Mouse (Mus musculus) kidney, adult 2 months (tissue): ENCODE results near the gene Usp6nl.

Experiments
- CTCF ChIP-seq: fragments of 200-500 bp; conservative IDR thresholded peaks from 2 replicates; pipeline ENCODE4 v1.5.1; 2011; ENCODE audit warnings: low read depth, mild to moderate bottlenecking, control low read depth, low read length, moderate library complexity, mixed read lengths; ENCODE audit not compliant: insufficient read depth, insufficient read length
- POLR2A ChIP-seq: fragments of 200-500 bp; IDR thresholded peaks from one replicate; pipeline ENCODE4 v1.6.1; 2011; ENCODE audit warnings: low read depth, low read length, control low read depth

GRCm38 (mm10) chr2:6273392-6273845 is 49.0 kb upstream of the Usp6nl start:
- TF ChIP-seq POLR2A (no peak), CTCF (no peak)
